Mouse (Mus musculus) left cerebral cortex, postnatal 4 days (tissue): ENCODE measurements around the gene Denr. TPM values are rescaled to one million over a fixed set of nuclear protein-coding genes. Genes with fewer than 3 reads are reported as not detected.
A peak's percentile ranks its signal among the peaks of the same experiment; 100 is the strongest.

ENCODE experiments used
- DNase-seq: peaks from one replicate; pipeline ENCODE4 v3.0.0-alpha.2; 2022
- intact Hi-C: fragments of 180-260 bp; cut with DNase I; formaldehyde crosslinking; loops from one replicate; pipeline ENCODE4 v1.15.1; 2025
- total RNA-seq, 2 experiments: library from RNA; stranded (reverse); gene quantifications; 2 replicates each; pipeline ENCODE4 v1.2.3; 2021

The Denr gene
- total RNA-seq, 2 experiments from 2014 or later = 69.6 to 75.8 TPM

DNA sequence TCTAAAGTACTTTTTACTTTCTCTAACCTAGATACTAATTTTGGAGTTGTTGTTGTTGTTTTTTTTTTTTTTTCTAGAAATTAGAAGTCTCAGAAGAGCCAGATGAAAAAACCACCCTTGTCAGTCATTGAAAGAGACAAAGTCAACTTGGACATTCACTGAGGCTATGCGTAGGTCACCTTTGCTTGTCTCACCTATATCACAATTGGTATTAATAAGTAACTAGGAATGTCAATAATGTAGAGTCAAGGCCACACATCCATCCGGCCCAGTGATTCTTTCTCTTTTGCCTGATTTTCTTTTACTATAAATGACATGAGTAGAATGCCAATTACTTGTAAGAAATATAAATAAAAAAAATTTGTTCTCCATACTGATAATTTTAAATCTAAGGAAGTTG is 59.8 kb downstream of the Denr start:
- DNase-seq = no peak

DNA sequence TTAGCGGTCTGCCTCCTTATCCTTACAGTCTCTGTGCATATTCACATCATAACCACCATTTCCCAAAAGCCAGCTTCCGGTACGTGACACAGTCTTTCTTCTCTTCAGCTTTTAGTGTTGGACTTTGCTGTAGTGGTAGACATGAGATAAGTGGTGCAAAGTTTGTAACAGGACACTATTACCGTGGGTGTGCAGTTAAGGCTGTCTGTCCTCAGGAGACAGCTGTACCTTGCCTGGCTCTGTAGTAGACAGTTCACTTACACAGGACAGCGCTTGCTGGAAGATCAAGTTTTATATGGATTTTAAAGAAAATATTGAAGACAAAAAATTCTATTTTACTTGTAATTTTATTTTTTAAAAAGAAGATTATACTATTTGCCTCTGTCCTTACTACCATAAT is 61.5 kb downstream of the Denr start:
- intact Hi-C loops = no loop called here
- no peak for DNase-seq

More for the DNA sequence above, 59.8 kb downstream of the Denr start:
- intact Hi-C loops = no loop called here

DNA sequence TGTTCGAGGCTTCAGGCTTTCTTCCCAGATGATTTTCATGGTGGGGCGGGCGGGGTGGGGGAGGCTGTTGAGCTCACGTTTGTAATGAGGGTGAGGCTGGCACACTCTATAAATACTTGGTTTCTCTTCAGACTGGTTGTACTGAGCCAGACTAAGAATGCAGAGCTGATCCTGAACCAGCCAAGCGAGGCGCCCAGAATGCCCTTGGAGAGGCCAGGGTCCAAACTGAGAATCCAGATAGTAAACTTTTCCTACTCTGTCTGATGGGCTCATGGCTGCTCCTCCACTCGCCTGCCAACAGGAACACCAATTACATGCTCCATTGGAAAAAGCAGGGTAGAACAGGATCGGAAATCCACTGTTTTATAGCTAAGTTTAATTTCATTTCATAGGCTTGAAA is 62.2 kb downstream of the Denr start:
- no peak for DNase-seq
- intact Hi-C loops = no loop called here

DNA sequence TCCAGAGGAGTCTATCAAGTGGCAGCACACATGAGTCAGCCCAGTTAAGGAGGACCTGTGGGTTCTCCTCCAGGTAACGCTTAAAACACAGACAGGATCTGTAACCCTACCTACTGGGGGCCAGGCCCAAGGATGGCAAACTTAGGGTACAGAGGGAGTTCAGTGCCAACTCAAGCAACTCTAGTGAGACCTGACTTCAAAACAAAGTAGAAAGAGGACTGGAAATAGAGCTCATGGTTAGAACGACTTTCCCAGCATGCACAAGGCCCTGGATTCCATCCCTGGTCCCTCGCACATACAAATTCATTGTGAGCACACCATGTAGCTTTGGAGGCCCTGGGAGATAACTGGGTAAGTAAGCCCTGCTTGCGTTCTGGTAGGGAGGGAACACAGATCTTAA is 63.6 kb downstream of the Denr start:
- intact Hi-C loops = no loop called here
- no peak for DNase-seq

DNA sequence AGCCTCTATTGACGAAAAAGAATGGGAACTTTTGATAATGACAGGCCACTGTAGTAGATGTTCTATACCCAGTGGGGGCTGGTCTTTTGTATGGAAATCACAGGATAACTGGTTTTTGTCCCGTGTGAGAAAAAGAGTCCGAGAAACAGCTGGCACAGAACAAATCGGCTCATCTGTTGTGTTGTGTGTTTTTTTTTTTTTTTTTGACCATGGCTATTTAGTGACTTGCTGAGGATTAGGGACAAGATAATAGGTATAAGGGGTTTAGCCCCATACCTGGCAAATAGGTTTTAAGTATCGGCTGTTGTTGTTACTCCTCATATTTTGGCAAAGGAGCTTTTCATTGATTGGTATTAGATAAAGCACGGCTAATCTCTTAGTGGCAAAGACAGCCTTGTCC is 65.5 kb downstream of the Denr start:
- DNase-seq = no peak
- intact Hi-C loops = no loop called here

DNA sequence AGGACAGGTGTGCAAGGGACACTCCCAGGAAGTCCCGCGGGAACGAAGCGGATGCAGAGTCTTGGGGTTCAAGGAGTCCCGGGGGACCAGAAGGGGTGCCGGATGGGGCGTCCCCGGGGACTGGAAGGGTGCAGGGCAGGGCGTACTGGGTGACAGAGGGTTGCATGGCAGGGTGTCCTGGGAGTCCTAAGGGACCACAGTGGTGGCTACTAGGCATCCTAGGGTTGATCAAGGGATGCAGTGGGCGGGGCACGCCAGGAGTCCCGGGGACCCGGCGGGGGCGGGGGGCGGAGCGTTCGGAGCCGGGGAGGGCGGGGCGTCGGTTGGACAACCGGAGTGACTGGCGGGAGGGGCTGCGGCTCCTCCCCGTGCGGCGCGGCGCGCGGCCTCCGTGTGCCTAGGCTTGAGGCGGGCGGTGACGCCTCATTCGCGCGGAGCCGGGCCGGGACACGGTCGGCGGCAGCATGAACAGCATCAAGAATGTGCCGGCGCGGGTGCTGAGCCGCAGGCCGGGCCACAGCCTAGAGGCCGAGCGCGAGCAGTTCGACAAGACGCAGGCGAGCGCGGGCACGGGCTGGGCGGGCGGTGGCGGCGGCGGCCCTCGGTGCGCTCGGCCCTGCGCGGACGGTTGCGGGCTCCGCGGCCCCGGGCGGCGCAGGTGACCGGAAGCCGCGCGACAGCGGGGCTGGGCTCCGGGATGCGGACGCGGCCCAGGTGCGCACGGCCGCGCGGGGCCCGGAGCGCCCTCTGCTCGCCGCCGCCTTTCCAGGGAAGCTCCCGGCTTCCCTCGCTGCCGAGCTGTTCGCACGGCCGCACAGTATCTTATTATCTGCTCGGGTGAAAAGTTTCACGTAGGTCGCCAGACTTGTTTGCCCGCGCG is 66.6 kb downstream of the Denr start, which contains the start of gene Hip1r:
TSS of gene Hip1r (plus strand) at position 330 of the 880 bp plus-strand sequence.
- intact Hi-C loops = no loop called here
- peak; percentile 81 for DNase-seq

DNA sequence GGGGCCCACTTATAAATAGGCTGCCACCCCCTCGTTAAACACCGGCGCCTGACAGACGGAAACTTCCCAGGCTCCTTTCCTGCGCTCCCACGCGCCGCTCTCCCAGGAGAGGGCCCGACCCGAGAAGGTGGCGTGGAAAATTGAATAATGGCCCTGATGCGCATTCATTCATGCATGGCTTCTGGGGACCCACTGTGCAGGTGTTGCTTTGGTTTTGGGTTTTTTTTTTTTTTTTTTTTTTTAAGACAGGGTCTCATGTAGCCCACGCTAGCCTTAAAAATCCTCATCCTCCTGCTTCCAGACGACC is 67.2 kb downstream of the Denr start:
- DNase-seq = no peak

DNA sequence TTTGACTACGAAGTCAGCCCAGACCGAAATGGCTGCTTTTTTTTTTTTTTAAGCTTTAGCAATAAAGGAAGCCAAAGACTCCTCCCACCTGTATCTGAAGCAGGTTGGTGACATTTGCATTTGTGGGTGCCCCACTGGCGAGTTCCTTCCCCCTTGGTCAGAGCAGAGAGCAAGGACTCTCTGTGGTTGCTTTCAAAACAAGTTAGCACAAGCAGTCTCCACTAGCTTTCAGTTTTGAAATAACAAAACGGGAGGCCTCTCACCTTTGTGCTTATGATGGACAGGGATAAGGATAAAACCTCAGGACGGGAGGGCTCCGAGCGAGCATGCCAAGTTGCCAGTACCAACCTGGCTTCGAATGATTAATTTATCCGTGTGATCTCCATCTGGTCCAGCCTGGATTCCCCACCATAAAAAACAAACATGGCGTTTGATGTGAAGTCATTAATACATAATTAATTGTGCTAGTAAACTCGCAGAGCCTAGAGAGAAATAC is 67.7 kb downstream of the Denr start:
- no peak for DNase-seq
- intact Hi-C loops = no loop called here

More for the DNA sequence above, 67.2 kb downstream of the Denr start:
- intact Hi-C loops = no loop called here

DNA sequence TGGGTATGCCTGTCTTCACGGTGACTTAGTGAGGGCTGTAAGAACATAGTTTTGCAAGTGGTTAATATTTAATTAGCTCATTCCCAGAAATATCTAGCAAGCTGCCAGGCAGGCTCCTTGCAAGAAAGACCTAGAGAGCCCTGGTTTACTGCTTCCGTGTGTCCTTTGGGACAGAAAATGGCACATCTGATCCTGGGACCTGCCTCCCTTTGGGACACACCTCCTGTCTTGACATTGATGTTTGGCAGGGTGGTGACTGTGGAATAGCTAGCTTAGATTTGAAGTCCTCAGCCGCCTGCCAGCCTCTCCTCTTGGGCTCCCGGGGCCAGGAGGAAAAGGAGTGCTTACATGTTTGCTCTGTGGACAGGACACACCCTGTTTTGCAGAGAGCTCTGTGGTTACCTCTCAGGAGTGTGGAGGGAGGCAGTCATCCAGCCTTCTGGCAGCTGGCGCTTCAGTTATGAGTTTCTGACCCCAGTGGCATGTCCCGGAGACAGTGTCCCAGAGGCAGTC is 68.7 kb downstream of the Denr start:
- intact Hi-C loops = no loop called here
- DNase-seq = no peak

DNA sequence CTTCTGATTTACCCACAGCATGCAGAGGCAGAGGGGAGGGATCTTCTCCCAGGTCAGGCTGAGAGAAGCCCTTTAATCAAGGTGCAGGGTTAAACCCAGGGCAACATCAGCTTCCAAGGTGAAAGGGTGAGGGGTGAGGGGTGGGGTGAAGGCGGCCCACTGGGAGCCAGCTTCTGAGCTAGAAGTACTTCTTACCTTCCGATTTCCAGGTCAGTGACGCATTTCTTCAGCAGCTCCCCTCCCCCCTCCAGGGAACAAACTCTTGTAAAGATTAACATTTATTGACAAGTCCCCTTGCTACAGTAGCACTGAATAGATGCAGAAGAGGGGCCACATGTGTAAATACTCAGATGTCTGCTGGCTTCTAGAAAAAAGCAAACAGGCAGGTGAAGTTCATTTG is 70.3 kb downstream of the Denr start:
- intact Hi-C loops = no loop called here

DNA sequence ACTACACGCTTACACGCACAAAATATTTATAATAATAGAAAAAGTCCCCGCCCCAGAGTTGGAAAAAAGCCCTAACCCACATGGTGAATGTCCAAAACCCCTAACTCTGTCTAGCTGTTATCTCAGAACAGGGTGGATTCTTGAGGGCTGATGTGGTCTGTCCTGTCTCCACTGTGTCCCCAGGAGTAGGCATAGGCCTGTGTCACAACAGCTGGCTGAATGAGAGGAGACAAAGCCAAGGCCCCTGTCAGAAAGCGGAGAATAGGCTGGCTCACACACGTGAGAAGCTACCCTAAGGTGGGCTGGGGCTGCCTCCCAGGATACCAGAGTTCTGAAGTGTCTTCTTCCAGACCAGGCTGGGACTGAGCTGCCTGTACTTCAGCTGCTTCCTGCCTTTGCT is 71.2 kb downstream of the Denr start:
- intact Hi-C loops = no loop called here
- DNase-seq = no peak

More for the DNA sequence above, 70.3 kb downstream of the Denr start:
- no peak for DNase-seq

Other genes starting within 250 kb of the Denr start
- gene Clip1, start 222.6 kb upstream of the Denr start, total RNA-seq = 100 to 1,000 TPM; 154 to 158 TPM
- gene Zcchc8, start 186.1 kb upstream of the Denr start, total RNA-seq = 10 to 100 TPM; 66.3 to 70.9 TPM
- 10 to 100 TPM; 94.9 to 95.1 TPM for gene Rsrc2, start 157.8 kb upstream of the Denr start, total RNA-seq
- gene Kntc1, start 157.5 kb upstream of the Denr start, total RNA-seq = 1 to 10 TPM; 7.8 to 8.8 TPM
- not detected for gene Hcar2, start 41.7 kb upstream of the Denr start, total RNA-seq
- 1 to 10 TPM in 1 of 2 experiments, under 1 TPM in 1; 0.54 to 1.1 TPM for gene Hcar1, start 27.2 kb upstream of the Denr start, total RNA-seq
- gene Gm43518, start 20.2 kb downstream of the Denr start, total RNA-seq = 1 to 10 TPM; 1.2 to 1.3 TPM
- 1 to 10 TPM; 1.9 to 4.8 TPM for gene Ccdc62, start 23.5 kb downstream of the Denr start, total RNA-seq
- 10 to 100 TPM; 83.2 to 84.8 TPM for gene Hip1r, start 66.5 kb downstream of the Denr start, total RNA-seq
- 10 to 100 TPM; 46.2 to 49.9 TPM for gene Vps37b, start 125.1 kb downstream of the Denr start, total RNA-seq
- 10 to 100 TPM; 26.5 to 28.8 TPM for gene Abcb9, start 188.6 kb downstream of the Denr start, total RNA-seq
- gene Ogfod2, start 205.1 kb downstream of the Denr start, total RNA-seq = 10 to 100 TPM; 32.5 to 34.1 TPM
- 10 to 100 TPM; 58.1 to 59.9 TPM for gene Arl6ip4, start 208.9 kb downstream of the Denr start, total RNA-seq